Mouse (Mus musculus) CD4-positive, CD25-positive, alpha-beta regulatory T cell, adult 2 months (primary cell): ENCODE results near the gene Ugt1a2.
"Not testable (repeated sequence)": the region's sequence is repeated elsewhere in the genome, so short reads cannot be mapped to it uniquely, and the experiment has no call there.

ENCODE experiments used
- DNase-seq: peaks from one replicate; pipeline ENCODE4 v3.0.0-alpha.2; 2012; ENCODE audit warnings: low read depth, low spot score

The Ugt1a2 gene

DNA sequence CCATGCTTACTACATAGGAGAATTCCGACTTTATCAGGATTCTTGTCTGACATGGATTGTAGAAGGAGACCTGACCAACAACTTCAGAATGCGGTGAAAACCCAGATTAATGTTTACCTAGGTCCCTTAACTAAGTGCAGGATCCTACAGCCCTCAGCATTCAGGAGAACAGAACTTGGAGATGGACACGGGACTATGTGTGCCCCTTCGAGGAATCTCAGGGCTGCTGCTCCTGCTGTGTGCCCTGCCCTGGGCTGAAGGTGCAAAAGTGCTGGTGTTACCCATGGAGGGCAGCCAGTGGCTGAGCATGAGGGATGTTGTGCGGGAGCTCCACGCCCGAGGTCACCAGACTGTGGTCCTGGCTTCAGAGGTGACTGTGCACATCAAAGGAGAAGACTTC is at the start of gene Ugt1a2:
Ugt1a2 (plus strand) TSS at position 146 of the 400 bp plus-strand sequence.
- no peak for DNase-seq

DNA sequence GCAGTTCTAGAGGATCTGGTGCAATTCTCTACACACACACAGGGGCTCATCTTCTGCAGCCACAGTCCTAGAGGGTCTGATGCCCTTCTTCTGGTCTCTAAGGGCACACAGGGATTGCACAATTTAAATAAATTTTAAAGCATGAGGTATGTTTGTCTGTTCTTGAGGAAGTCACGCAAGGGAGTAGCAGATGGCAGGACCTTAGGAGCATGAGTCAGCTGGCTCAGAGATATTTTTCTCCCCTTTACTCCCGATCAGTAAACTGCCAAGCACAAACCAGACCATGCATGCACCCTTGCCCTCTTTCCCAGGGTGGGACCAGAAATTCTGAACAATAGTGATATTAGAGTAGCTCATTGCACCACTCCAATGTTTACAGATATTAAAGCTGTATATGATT is 42.0 kb upstream of the Ugt1a2 start:
- DNase-seq, result no peak

DNA sequence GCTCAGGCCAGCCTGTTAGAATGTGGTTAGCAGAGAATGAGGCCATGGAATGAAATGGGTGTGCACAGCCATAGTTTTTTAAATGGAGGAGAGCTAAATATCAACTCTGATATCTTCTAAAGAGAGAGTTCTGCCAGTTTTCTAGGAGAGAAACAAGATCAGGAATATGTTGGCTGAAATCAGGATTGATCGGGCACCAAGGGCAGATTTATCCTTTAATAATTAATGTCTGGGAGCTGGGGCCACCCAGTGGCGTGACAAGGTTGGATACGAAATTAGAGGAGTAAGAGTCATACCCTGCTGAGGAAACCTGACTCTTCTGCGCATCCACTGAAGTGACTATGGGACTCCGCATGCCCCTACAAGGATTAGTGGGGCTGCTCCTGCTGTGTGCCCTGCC is 34.7 kb upstream of the Ugt1a2 start, which contains the start of gene Ugt1a5:
Ugt1a5 (plus strand) TSS at position 302 of the 400 bp plus-strand sequence.
- no peak for DNase-seq

- DNase-seq, result not testable (repeated sequence)
These were observed 28.2 kb upstream of the Ugt1a2 start for GRCm38 (mm10) chr1:88172190-88172589.

DNA sequence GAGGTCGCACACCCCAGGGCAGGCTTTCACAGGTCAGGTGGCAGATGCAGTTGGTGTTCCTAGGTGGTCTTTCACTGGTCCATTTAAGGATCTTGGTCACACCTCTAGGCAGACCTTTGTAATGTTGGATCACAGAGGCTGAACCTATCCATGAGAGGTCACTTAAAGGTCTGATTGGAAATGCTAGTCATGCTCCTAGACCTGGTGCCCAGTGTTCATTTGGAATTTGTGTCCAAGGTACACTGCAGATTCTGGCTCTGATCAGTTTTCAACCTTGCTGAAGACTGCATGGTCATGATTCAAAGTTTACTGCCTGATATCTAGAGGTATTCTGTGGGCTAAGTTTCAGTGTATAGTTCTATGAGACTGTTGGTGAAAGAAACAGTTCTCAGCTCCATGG is 20.7 kb upstream of the Ugt1a2 start:
- DNase-seq, result no peak

- no peak for DNase-seq
These were observed 14.0 kb upstream of the Ugt1a2 start for GRCm38 (mm10) chr1:88186325-88186935.

- DNase-seq, result no peak
These were observed 8.3 kb upstream of the Ugt1a2 start for GRCm38 (mm10) chr1:88192136-88192535.

DNA sequence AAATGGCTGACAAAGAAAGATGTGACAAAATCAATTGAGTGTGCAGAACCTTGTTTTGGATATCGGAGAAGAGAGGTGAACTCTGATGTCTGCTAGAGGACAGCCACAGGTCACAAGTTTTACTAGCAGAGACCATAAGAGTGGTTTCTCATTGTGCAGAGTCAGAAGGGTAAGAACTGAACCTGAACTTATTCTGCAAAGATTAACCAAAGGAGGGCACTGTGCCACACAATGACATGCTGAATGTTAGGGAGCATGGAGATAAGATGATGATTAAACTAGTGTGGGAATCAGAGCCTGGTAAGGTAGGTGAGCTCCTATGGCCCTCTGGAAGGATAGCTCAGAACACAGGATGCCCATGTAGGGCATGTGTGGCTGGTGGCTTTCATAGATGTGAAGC is 4.7 kb upstream of the Ugt1a2 start:
- DNase-seq, result no peak

DNA sequence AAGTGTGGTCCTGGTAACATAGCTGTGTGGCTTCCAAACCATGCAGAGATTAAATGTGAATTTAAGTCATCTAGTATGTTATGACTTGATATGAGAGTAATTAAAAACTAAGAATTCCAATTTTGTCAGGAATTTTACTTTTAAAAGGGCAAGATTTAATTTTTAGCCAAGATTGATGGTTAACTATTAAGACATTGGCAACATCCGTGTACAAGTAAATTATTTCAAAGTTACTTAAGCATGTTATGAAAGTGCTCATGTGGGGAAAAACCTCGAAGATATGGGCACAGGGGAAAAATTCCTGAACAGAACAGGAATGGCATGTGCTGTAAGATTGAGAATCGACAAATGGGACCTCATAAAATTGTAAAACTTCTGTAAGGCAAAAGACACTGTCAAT is 3.0 kb upstream of the Ugt1a2 start:
- DNase-seq, result no peak

DNA sequence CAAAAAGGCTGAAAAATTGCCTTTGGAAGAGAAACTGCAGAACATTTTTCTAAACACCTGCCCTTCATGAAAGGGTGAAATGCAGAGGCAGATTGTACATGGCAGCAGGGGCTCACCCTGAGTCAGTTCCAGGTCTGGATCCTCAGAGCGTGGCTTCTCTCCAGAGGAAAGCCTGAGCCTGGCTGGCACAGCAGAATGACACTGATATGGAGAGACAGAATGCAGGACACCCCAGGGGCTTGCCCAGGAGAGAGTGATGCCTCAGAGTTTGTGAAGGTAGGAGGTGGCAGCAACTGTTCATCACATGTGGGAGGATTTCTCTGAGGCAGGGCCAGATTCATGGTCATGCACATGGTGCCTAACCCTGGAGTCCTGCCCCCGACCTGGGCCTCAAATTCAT is 405 bp upstream of the Ugt1a2 start:
- DNase-seq, result no peak

- DNase-seq, result peak; percentile 76
These were observed 5.0 kb downstream of the Ugt1a2 start, which contains the start of gene Dnajb3 for GRCm38 (mm10) chr1:88205294-88205922. TSS of gene Dnajb3 (minus strand) at chr1:88205782.

GRCm38 (mm10) chr1:88206843-88207479 is 6.6 kb downstream of the Ugt1a2 start:
- no peak for DNase-seq

DNA sequence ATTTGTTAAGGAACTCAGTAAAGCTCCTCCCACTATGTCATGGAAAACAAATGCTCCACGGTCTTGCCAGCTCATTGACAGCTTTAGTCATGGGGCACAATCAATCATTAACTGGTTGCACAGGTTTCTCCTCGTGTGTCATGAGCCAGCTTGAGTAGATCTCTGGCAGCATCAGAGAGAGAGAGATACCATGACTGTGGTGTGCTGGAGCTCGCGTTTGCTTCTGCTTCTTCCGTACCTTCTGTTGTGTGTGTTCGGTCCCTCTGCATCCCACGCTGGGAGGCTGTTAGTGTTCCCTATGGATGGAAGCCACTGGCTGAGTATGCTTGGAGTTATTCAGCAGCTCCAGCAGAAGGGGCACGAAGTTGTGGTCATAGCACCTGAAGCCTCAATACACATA is 11.4 kb downstream of the Ugt1a2 start, which contains the start of gene Ugt1a1:
Ugt1a1 (plus strand) TSS at position 148 of the 400 bp plus-strand sequence.
- peak; percentile 18 for DNase-seq

GRCm38 (mm10) chr1:88212341-88213045 is 12.1 kb downstream of the Ugt1a2 start:
- peak; percentile 13 for DNase-seq

DNA sequence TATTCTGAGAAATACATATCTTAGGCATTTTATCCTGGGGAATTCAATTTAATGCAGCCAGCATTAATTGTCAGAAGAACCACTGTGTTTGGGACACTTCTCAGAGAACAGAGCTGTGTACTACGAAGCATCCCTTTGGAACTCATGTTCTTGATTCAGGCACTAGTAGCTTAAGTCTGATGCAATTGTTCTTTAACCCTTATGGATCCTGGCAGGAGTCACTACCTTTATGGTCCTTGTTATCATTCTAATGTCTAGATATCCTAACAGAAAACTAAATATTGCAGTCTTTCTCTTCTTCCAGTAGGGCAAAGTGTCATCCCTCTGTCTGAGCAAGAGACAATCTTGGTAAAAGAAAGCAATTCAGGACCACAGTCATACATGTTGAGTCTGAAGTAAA is 12.7 kb downstream of the Ugt1a2 start:
- peak; percentile 2 for DNase-seq

GRCm38 (mm10) chr1:88213766-88214461 is 13.5 kb downstream of the Ugt1a2 start:
- DNase-seq, result peak; percentile 17

- peak; percentile 15 for DNase-seq
These were observed 14.1 kb downstream of the Ugt1a2 start for GRCm38 (mm10) chr1:88214462-88214952.

GRCm38 (mm10) chr1:88215466-88216380 is 15.3 kb downstream of the Ugt1a2 start:
- peak; percentile 16 for DNase-seq

- peak; percentile 6 for DNase-seq
These were observed 16.1 kb downstream of the Ugt1a2 start for GRCm38 (mm10) chr1:88216551-88216950.

- DNase-seq, result peak; percentile 17
These were observed 16.7 kb downstream of the Ugt1a2 start for GRCm38 (mm10) chr1:88217144-88217543.
